Comparison of ENCODE assay signal across 13 mouse cellular contexts in the genomic region with DNA sequence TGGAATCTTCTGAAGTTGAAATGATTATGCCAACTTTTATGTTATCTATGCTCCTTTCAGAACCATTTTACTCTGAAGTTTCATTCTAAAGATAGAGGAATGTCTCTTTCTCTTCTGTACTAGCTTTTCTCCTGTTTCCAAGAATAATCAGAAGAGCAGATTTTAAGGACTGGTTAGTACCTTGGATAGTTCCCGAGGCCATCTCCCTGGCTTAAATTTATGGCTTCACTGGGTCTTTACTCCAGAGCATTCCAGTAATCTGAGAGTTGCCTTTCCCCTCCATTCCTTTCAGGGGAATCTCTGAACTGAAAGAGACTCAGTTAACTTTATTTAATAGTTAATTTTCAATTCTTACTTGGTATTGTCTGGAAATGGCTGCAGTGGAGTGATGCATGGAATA.
"Had no signal": no experiment of that assay in that cellular context is flagged by ENCODE, and none has a peak within 500 bp of the region (broad histone marks: within the 10 kb centered on the region; RNA-seq: fewer than 3 reads in every experiment).

No protein-coding gene starts in this region.

- H3K27ac ChIP-seq: left cerebral cortex, adult 2 months; liver, embryonic 13.5 days; macrophage; midbrain, embryonic 13.5 days; stomach, postnatal 0 days had no signal

- H3K4me1 ChIP-seq: liver, embryonic 13.5 days; midbrain, embryonic 13.5 days had no signal

- H3K9ac ChIP-seq: liver, embryonic 13.5 days; liver, postnatal 0 days; midbrain, embryonic 13.5 days had no signal

- H3K4me2 ChIP-seq: liver, embryonic 13.5 days; midbrain, embryonic 13.5 days had no signal

- H3K4me3 ChIP-seq: left cerebral cortex, adult 2 months; liver, embryonic 13.5 days; midbrain, embryonic 13.5 days had no signal

- H3K36me3 ChIP-seq: liver, embryonic 13.5 days; midbrain, embryonic 13.5 days had no signal

- ATAC-seq: liver, postnatal 0 days; midbrain, embryonic 13.5 days had no signal

- H3K27me3 ChIP-seq: liver, embryonic 13.5 days; midbrain, embryonic 13.5 days had no signal

- H3K9me3 ChIP-seq: liver, embryonic 13.5 days; midbrain, embryonic 13.5 days had no signal

- DNase-seq: kidney, adult 11 months; kidney, adult 9 months; kidney, postnatal 14 days; liver; liver, embryonic 13.5 days; liver, postnatal 0 days; lung, postnatal 14 days; thymus, adult 2 months; thymus, postnatal 25 days had no signal
